Mouse (Mus musculus) E14TG2a.4 (cell line): Measurements from ENCODE around the gene Cd81.

ENCODE experiments used
- CTCF ChIP-seq: conservative IDR thresholded peaks from 2 replicates; pipeline ENCODE4 v1.5.1; 2014; ENCODE audit warnings: low read length
- NANOG ChIP-seq: IDR thresholded peaks from 2 replicates; pipeline ENCODE4 v1.6.1; 2014; ENCODE audit warnings: borderline replicate concordance, low read length, mixed read lengths
- POU5F1 ChIP-seq: IDR thresholded peaks from 2 replicates; pipeline ENCODE4 v1.6.1; 2014; ENCODE audit warnings: low read length, borderline replicate concordance

GRCm38 (mm10) chr7:143068316-143068881 lies 15.9 kb downstream of the Cd81 start:
- TF ChIP-seq CTCF (no peak), POU5F1 (no peak), NANOG (no peak)
